Mouse (Mus musculus) hindbrain, embryonic 16.5 days (tissue): ENCODE measurements around the gene Fance. TPM values are rescaled to one million over a fixed set of nuclear protein-coding genes. Genes with fewer than 3 reads are reported as not detected.
"Not testable (repeated sequence)": the region's sequence is repeated elsewhere in the genome, so short reads cannot be mapped to it uniquely, and the experiment has no call there.

Source experiments
- ATAC-seq: fragments of 200-750 bp; cut with Nextera tagmentation; 2 replicates; pipeline ENCODE4 v1.8.0; 2017; ENCODE audit warnings: moderate TSS enrichment, moderate library complexity
- H3K27ac ChIP-seq: fragments of 300-500 bp; sonication (generic); 2 replicates; pipeline ENCODE4 v1.5.1; 2014; ENCODE audit warnings: low read depth, mild to moderate bottlenecking, control low read depth, low read length, moderate library complexity
- H3K27me3 ChIP-seq: fragments of 300-500 bp; sonication (generic); replicated peaks from 2 replicates; pipeline ENCODE4 v1.6.1; 2014; ENCODE audit warnings: low read length; ENCODE audit not compliant: control insufficient read depth, insufficient read depth
- H3K36me3 ChIP-seq: fragments of 300-500 bp; sonication (generic); 2 replicates; pipeline ENCODE4 v1.6.1; 2014; ENCODE audit warnings: mild to moderate bottlenecking, low read length, moderate library complexity, mixed read lengths; ENCODE audit not compliant: control insufficient read depth, insufficient read depth
- H3K4me1 ChIP-seq: fragments of 300-500 bp; sonication (generic); 2 replicates; pipeline ENCODE4 v1.6.1; 2014; ENCODE audit warnings: low read depth, low read length; ENCODE audit not compliant: control insufficient read depth, insufficient read depth
- H3K4me2 ChIP-seq: fragments of 300-500 bp; sonication (generic); 2 replicates; pipeline ENCODE4 v1.6.1; 2014; ENCODE audit warnings: mild to moderate bottlenecking, low read length, control low read depth, moderate library complexity
- H3K4me3 ChIP-seq: fragments of 300-500 bp; sonication (generic); 2 replicates; pipeline ENCODE4 v1.5.1; 2014; ENCODE audit warnings: mild to moderate bottlenecking, low read length, control low read depth, moderate library complexity
- H3K9ac ChIP-seq: fragments of 300-500 bp; sonication (generic); 2 replicates; pipeline ENCODE4 v1.6.1; 2014; ENCODE audit warnings: low read depth, mild to moderate bottlenecking, control low read depth, low read length, moderate library complexity
- H3K9me3 ChIP-seq: fragments of 300-500 bp; sonication (generic); 2 replicates; pipeline ENCODE4 v1.6.1; 2014; ENCODE audit warnings: mild to moderate bottlenecking, low read length, moderate library complexity; ENCODE audit not compliant: control insufficient read depth
- WGBS: fragments of 180-500 bp; shearing (Covaris S2); extraction: QIAGEN DNeasy Blood & Tissue Kit; methylation state at CpG from one replicate; pipeline ENCODE4 v1.1.7; 2014; 5-methylcytosine and 5-hydroxymethylcytosine counted together
- polyA plus RNA-seq: library from polyadenylated mRNA; unstranded; fragments of >200 nt; fragmentation: Nextera tagmentation; extraction: Ambion mirVana; gene quantifications from 2 replicates; pipeline ENCODE4 v1.2.1, GENCODE M21; 2015

Gene Fance
- polyA plus RNA-seq, 1 experiment from 2014 or later = 25.0 TPM

DNA sequence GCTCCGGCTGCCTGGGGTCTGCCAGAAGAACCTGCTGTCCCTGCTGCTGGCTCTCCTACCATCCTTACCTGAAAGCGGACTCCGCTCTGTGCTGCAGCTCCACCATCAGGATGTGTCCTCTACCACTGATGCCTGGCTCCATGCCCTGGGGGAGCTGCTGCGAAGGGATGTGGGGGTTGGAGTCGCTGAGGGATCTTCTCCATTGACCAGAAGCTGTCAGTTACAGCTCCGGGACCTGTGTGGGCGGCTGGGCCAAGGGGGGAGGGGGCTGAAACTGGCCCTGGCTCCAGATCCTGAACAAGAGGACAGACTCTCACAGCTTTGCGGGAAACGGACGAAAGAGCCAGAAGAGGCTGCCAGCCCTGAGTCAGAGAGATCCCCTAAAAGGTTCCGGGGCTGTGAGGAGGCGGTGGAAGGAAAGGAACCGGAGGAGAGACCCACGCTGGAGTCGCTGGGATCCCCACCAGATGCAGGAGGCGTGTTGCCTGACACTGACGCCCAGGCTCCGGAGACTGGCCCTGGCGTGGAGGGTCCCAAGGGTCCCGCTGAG, 2.4 kb downstream of the Fance start:
- H3K27ac ChIP-seq = no peak overlapping the region
- no peak overlapping the region for H3K4me3 ChIP-seq
- H3K4me1 ChIP-seq = peaks cover 15% of the 10 kb centered on the region
- peaks cover 11% of the 10 kb centered on the region for H3K36me3 ChIP-seq
- 76% methylated on average over 20 of the region's 20 CpGs for WGBS
- no peak for ATAC-seq
- H3K4me2 ChIP-seq = peak overlapping the region; percentile 5
- no peak overlapping the region; the same call in 1 of the 2 replicates for H3K9ac ChIP-seq
- no peaks in the 10 kb centered on the region for H3K9me3 ChIP-seq
- H3K27me3 ChIP-seq = no peaks in the 10 kb centered on the region

DNA sequence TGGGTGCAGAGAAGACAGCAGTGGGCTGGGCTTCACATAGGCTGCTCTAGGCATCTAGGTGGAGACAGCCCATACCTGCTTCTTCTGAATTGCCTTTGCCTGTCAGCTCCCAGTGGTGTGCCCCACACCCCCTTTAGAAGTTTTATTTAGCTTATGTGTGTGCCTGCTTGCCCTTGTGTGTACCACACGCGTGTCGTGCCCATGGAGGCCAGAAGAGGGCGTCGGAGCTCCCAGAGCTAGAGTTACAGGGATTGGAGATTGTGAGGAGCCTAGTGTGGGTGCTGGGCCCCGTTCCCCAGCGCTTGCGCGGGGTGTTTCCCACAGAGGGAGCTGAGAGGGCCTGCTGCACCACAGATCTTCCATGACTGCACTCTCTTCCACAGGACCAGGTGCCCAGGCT, 3.2 kb downstream of the Fance start:
- WGBS = 94% methylated on average over 9 of the region's 9 CpGs
- Histone ChIP-seq H3K36me3 (peaks cover 11% of the 10 kb centered on the region), H3K4me2 (no peak overlapping the region), H3K4me1 (peaks cover 15% of the 10 kb centered on the region), H3K9me3 (no peaks in the 10 kb centered on the region), H3K27me3 (no peaks in the 10 kb centered on the region), H3K9ac (no peak overlapping the region), H3K4me3 (no peak overlapping the region), H3K27ac (no peak overlapping the region)
- ATAC-seq = no peak

DNA sequence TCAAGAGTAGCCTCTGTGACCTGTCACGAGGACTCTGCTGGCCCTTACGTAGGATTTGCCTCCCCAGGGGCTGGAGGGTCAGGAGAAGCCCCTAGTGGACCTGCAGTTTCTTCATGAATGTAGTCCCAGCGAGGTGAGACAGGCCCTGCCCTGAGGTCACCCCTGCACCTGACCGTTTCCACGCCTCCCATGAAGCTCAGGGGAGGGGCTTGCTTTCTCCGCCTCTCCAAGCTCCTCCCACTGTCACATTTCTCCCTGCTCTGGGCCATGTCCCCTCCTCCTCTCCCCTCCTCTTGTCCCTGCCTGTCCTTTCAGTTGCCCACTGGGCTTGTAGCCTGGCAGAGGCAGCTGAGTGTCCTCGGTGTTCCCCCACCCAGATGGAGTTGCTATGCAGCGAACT, 3.8 kb downstream of the Fance start:
- Histone ChIP-seq H3K4me3 (no peak overlapping the region), H3K9ac (no peak overlapping the region), H3K4me1 (peaks cover 15% of the 10 kb centered on the region), H3K4me2 (no peak overlapping the region), H3K27ac (no peak overlapping the region), H3K27me3 (no peaks in the 10 kb centered on the region), H3K9me3 (no peaks in the 10 kb centered on the region), H3K36me3 (peaks cover 11% of the 10 kb centered on the region)
- WGBS = 51% methylated on average over 8 of the region's 8 CpGs
- no peak for ATAC-seq

DNA sequence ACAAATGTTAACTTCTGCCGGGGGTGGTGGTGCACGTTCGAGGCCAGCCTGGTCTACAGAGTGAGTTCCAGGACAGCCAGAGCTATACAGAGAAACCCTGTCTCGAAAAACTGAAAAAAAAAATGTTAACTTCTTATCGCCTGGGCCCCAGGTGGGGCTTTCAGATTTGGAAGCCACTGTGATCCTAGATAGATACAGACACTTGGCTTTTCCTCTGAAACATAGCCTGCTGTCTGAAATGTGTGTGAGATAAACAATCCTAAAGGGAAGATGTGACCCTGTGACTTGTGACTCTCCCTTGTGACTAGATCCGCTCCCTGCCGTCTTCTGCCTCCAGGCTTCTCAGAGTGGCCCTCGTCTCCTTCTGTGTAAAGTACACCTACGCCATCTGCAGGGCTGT, 4.4 kb downstream of the Fance start:
- Histone ChIP-seq H3K36me3 (peaks cover 11% of the 10 kb centered on the region), H3K4me1 (peaks cover 14% of the 10 kb centered on the region), H3K27me3 (no peaks in the 10 kb centered on the region), H3K27ac (no peak overlapping the region), H3K4me3 (no peak overlapping the region), H3K9ac (no peak overlapping the region), H3K4me2 (no peak overlapping the region), H3K9me3 (no peaks in the 10 kb centered on the region)
- WGBS = 88% methylated on average over 9 of the region's 9 CpGs
- no peak for ATAC-seq

DNA sequence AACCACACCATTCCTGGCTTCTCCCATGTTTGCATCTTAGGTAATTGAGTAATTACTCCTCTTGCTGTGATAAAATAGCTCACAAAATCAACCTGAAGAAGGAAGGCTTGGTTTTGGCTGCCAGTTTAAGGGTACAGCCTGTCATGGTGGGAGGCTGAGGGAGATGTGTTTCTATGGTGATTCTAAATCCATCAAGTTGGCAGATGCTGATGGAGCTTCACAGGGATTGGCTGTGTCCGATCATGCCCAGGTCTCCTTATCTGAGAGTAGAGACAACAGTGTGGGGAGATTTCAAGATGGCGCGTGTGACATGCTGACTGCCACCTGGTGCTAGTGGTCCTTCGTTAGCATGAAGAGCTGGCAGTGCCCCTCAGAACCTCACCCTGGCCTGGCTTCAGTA, 8.4 kb downstream of the Fance start:
- Histone ChIP-seq H3K36me3 (peaks cover 8% of the 10 kb centered on the region), H3K9ac (no peak overlapping the region), H3K27ac (no peak overlapping the region), H3K4me3 (no peak overlapping the region), H3K27me3 (no peaks in the 10 kb centered on the region), H3K9me3 (no peaks in the 10 kb centered on the region), H3K4me2 (no peak overlapping the region), H3K4me1 (no peaks in the 10 kb centered on the region)
- ATAC-seq = no peak
- WGBS = 95% methylated on average over 4 of the region's 4 CpGs

DNA sequence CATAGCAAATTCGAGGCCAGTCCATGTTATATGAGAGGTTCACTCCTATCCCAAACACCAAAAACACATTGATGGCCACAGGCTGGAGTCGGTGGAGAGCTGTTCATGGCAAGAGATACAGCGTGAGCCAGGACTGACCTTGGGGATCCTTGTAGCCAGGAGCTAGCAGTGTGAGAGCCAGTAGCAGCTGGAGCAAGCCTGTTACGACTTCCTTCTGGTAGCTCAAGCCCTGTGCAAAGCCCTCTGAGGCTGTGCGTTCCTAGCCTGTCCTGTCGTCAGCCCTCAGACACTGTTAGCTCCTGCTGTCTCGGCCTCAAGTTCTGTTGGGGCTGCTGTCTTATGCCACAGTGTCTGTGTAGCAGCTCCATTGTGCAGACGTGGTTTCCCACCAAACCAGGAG, 10.5 kb downstream of the Fance start:
- H3K4me1 ChIP-seq = peaks cover 8% of the 10 kb centered on the region
- no peak for ATAC-seq
- no peaks in the 10 kb centered on the region for H3K27me3 ChIP-seq
- no peaks in the 10 kb centered on the region for H3K36me3 ChIP-seq
- WGBS = 94% methylated on average over 8 of the region's 8 CpGs
- no peak overlapping the region for H3K27ac ChIP-seq
- no peaks in the 10 kb centered on the region for H3K9me3 ChIP-seq
- H3K4me2 ChIP-seq = no peak overlapping the region
- H3K4me3 ChIP-seq = no peak overlapping the region
- no peak overlapping the region for H3K9ac ChIP-seq

DNA sequence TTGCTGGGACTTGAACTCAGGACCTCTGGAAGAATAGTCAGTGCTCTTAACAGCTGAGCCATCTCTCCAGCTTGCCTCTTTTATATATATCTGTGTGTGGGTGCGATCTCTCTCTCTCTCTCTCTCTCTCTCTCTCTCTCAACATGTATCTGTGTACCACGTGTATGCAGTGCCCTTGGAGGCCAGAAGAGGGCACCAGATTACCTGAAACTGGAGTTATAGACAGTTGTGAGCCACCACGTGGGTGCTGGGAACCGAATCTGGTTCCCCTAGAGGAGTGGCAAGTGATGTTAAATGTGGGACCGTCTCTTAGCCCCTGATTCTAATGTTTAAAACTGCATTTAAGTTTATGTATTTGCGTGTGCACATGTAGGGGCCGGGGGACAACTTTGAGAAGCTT, 11.1 kb downstream of the Fance start:
- not testable (repeated sequence) for H3K9ac ChIP-seq, H3K36me3 ChIP-seq, H3K4me2 ChIP-seq, H3K27me3 ChIP-seq, H3K27ac ChIP-seq, H3K9me3 ChIP-seq, ATAC-seq, H3K4me1 ChIP-seq, H3K4me3 ChIP-seq
- WGBS = 95% methylated on average over 7 of the region's 7 CpGs

DNA sequence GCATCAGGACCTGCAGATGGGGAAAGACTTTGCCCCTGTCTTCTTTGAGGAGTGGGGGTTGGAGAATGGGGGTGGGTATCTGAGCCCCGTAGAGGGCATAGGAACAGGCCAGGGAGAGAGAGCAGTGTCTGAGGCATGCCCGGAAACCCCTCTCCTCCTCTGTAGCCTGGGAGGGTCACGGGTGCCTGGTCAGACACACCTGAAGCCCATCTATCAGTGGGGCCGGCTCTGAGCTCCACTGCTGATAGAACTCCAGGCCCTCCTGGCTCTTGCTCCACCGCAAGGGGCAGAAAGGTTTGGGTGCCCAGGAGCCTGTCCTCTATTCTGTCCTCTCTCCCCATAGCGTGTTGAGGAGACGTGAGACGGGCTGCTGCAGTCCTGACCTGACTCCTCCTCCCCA, 12.4 kb downstream of the Fance start:
- H3K9me3 ChIP-seq = no peaks in the 10 kb centered on the region
- ATAC-seq = no peak
- no peaks in the 10 kb centered on the region; the same call in 1 of the 2 replicates for H3K36me3 ChIP-seq
- 96% methylated on average over 8 of the region's 8 CpGs for WGBS
- H3K9ac ChIP-seq = no peak overlapping the region
- no peak overlapping the region for H3K27ac ChIP-seq
- peaks cover 16% of the 10 kb centered on the region for H3K4me1 ChIP-seq
- H3K27me3 ChIP-seq = no peaks in the 10 kb centered on the region
- H3K4me3 ChIP-seq = no peak overlapping the region
- H3K4me2 ChIP-seq = no peak overlapping the region

DNA sequence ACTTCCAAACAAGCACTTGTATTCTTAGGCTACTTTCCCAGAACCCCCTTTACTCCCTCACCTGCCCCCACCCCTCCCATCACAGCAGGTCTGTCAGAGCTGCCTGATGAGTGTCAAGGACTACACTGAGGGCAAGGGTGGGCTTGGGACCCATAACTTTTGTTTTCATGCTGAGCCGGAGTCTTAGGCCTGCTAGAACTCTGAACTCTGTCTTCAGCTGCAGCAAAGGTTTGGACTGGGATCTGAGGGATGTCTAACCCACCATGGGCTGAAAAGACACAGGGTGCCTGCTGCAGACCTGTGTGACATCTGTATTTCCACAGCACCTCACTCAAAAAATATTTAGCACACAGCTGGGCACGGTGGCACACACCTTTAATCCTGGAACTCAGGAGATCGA, 13.6 kb downstream of the Fance start:
- WGBS = 90% methylated on average over 3 of the region's 3 CpGs
- Histone ChIP-seq H3K4me3 (no peak overlapping the region), H3K36me3 (peaks cover 9% of the 10 kb centered on the region), H3K9ac (peak overlapping the region; percentile 19; the same call in 1 of the 2 replicates), H3K4me1 (peaks cover 16% of the 10 kb centered on the region), H3K27ac (no peak overlapping the region), H3K9me3 (no peaks in the 10 kb centered on the region), H3K27me3 (no peaks in the 10 kb centered on the region), H3K4me2 (no peak overlapping the region)
- ATAC-seq = no peak
